Mouse (Mus musculus) heart, adult 2 months (tissue): ENCODE data around the gene Ptk7.

Experiments
- CTCF ChIP-seq: fragments of 200-600 bp; IDR thresholded peaks from 2 replicates; pipeline ENCODE4 v1.8.1; 2022; ENCODE audit warnings: antibody characterized with exemption, mild to moderate bottlenecking, moderate library complexity
- POLR2A ChIP-seq: fragments of 200-500 bp; IDR thresholded peaks from 2 replicates; pipeline ENCODE4 v1.6.1; 2011; ENCODE audit warnings: mild to moderate bottlenecking, low read depth, low read length, control low read depth; ENCODE audit not compliant: insufficient read depth

- TF ChIP-seq POLR2A: peak; percentile 56
- TF ChIP-seq CTCF: no peak
Measured at GRCm38 (mm10) chr17:46609721-46610514, 19.4 kb downstream of the Ptk7 start.
